Mouse (Mus musculus) liver, embryonic 12.5 days (tissue): ENCODE data around the gene Mmgt2. TPM values are rescaled to one million over a fixed set of nuclear protein-coding genes. Genes with fewer than 3 reads are reported as not detected.
A peak's percentile ranks its signal among the peaks of the same experiment; 100 is the strongest.

ENCODE experiments used
- ATAC-seq: fragments of 200-750 bp; cut with Nextera tagmentation; 2 replicates; pipeline ENCODE4 v1.8.0; 2017; ENCODE audit warnings: moderate number of reproducible peaks, mild to moderate bottlenecking, moderate library complexity
- H3K27ac ChIP-seq: fragments of 300-500 bp; sonication (generic); 2 replicates; pipeline ENCODE4 v1.5.1; 2016; ENCODE audit warnings: mild to moderate bottlenecking
- H3K27me3 ChIP-seq: fragments of 300-500 bp; sonication (generic); replicated peaks from 2 replicates; pipeline ENCODE4 v1.6.1; 2016; ENCODE audit warnings: mild to moderate bottlenecking, moderate library complexity
- H3K36me3 ChIP-seq: fragments of 300-500 bp; sonication (generic); 2 replicates; pipeline ENCODE4 v1.6.1; 2016; ENCODE audit warnings: mild to moderate bottlenecking, moderate library complexity
- H3K4me1 ChIP-seq: fragments of 300-500 bp; sonication (generic); 2 replicates; pipeline ENCODE4 v1.6.1; 2016
- H3K4me2 ChIP-seq: fragments of 300-500 bp; sonication (generic); 2 replicates; pipeline ENCODE4 v1.6.1; 2016; ENCODE audit warnings: mild to moderate bottlenecking, moderate library complexity
- H3K4me3 ChIP-seq: fragments of 300-500 bp; sonication (generic); 2 replicates; pipeline ENCODE4 v1.5.1; 2016; ENCODE audit warnings: mild to moderate bottlenecking, moderate library complexity
- H3K9ac ChIP-seq: fragments of 300-500 bp; sonication (generic); 2 replicates; pipeline ENCODE4 v1.6.1; 2016; ENCODE audit warnings: mild to moderate bottlenecking, moderate library complexity
- H3K9me3 ChIP-seq: fragments of 300-500 bp; sonication (generic); replicated peaks from 2 replicates; pipeline ENCODE4 v1.6.1; 2016; ENCODE audit warnings: mild to moderate bottlenecking, moderate library complexity
- WGBS: fragments of 180-500 bp; shearing (Covaris S2); methylation state at CpG from one replicate; pipeline ENCODE4 v1.1.7; 2016; ENCODE audit not compliant: insufficient replicate concordance; 5-methylcytosine and 5-hydroxymethylcytosine counted together
- polyA plus RNA-seq: library from polyadenylated mRNA; unstranded; fragments of >200 nt; fragmentation: Nextera tagmentation; extraction: Ambion mirVana; gene quantifications from 2 replicates; pipeline ENCODE4 v1.2.1, GENCODE M21; 2016

The Mmgt2 gene
- polyA plus RNA-seq, 1 experiment from 2014 or later = 17.0 TPM

- peak; percentile 87 for ATAC-seq
- H3K36me3 ChIP-seq = peaks cover 3% of the 10 kb centered on the region; the same call in 1 of the 2 replicates
- peaks cover 53% of the 10 kb centered on the region for H3K4me1 ChIP-seq
- H3K4me3 ChIP-seq = no peak overlapping the region
- peak overlapping the region; percentile 43 for H3K27ac ChIP-seq
- H3K27me3 ChIP-seq = no peaks in the 10 kb centered on the region
- whole genome bisulfite sequencing = 47% methylated on average over 10 of the region's 10 CpGs
- H3K4me2 ChIP-seq = no peak overlapping the region
- H3K9ac ChIP-seq = no peak overlapping the region
- H3K9me3 ChIP-seq = no peaks in the 10 kb centered on the region
These were observed 23.8 kb upstream of the Mmgt2 start for GRCm38 (mm10) chr11:62624341-62625291.

GRCm38 (mm10) chr11:62629352-62630224 is 18.9 kb upstream of the Mmgt2 start:
- Histone ChIP-seq H3K9me3 (no peaks in the 10 kb centered on the region), H3K4me3 (0 out of 2 replicates have a peak overlapping the region, but pooled peaks have one; percentile 8), H3K27ac (peak overlapping the region; percentile 49; the same call in 1 of the 2 replicates), H3K36me3 (no peaks in the 10 kb centered on the region), H3K27me3 (no peaks in the 10 kb centered on the region), H3K9ac (peak overlapping the region; percentile 28; the same call in 1 of the 2 replicates), H3K4me2 (peak overlapping the region; percentile 58), H3K4me1 (peaks cover 48% of the 10 kb centered on the region)
- 7% methylated on average over 9 of the region's 9 CpGs for WGBS
- ATAC-seq = no peak

- WGBS = 8% methylated on average over 11 of the region's 11 CpGs
- no peak for ATAC-seq
- H3K4me1 ChIP-seq = peaks cover 44% of the 10 kb centered on the region
- H3K4me3 ChIP-seq = 0 out of 2 replicates have a peak overlapping the region, but pooled peaks have one; percentile 8
- no peaks in the 10 kb centered on the region for H3K9me3 ChIP-seq
- no peaks in the 10 kb centered on the region for H3K36me3 ChIP-seq
- H3K27me3 ChIP-seq = no peaks in the 10 kb centered on the region
- H3K27ac ChIP-seq = no peak overlapping the region
- H3K4me2 ChIP-seq = peak overlapping the region; percentile 58
- H3K9ac ChIP-seq = peak overlapping the region; percentile 28; the same call in 1 of the 2 replicates
These were observed 18.1 kb upstream of the Mmgt2 start for GRCm38 (mm10) chr11:62630225-62630821.

GRCm38 (mm10) chr11:62631138-62631537 is 17.3 kb upstream of the Mmgt2 start:
- peaks cover 40% of the 10 kb centered on the region for H3K4me1 ChIP-seq
- H3K9me3 ChIP-seq = no peaks in the 10 kb centered on the region
- no peak overlapping the region for H3K9ac ChIP-seq
- H3K4me2 ChIP-seq = no peak overlapping the region
- 48% methylated on average over 4 of the region's 4 CpGs for WGBS
- no peaks in the 10 kb centered on the region for H3K36me3 ChIP-seq
- no peak overlapping the region for H3K27ac ChIP-seq
- no peak overlapping the region for H3K4me3 ChIP-seq
- no peaks in the 10 kb centered on the region for H3K27me3 ChIP-seq
- no peak for ATAC-seq

- Histone ChIP-seq H3K9ac (no peak overlapping the region), H3K4me2 (no peak overlapping the region), H3K4me1 (peaks cover 38% of the 10 kb centered on the region), H3K27me3 (no peaks in the 10 kb centered on the region), H3K27ac (no peak overlapping the region), H3K9me3 (no peaks in the 10 kb centered on the region), H3K36me3 (no peaks in the 10 kb centered on the region), H3K4me3 (no peak overlapping the region)
- ATAC-seq = no peak
- 67% methylated on average over 3 of the region's 3 CpGs for WGBS
These were observed 13.1 kb upstream of the Mmgt2 start for GRCm38 (mm10) chr11:62635406-62635805.

GRCm38 (mm10) chr11:62636105-62636839 is 12.2 kb upstream of the Mmgt2 start:
- 53% methylated on average over 11 of the region's 11 CpGs for WGBS
- H3K27ac ChIP-seq = peak overlapping the region; percentile 14; the same call in 1 of the 2 replicates
- H3K4me2 ChIP-seq = no peak overlapping the region

GRCm38 (mm10) chr11:62636840-62637221 is 11.6 kb upstream of the Mmgt2 start:
- no peak for ATAC-seq
- Histone ChIP-seq H3K27ac (no peak overlapping the region), H3K27me3 (no peaks in the 10 kb centered on the region), H3K9ac (no peak overlapping the region), H3K4me1 (peaks cover 27% of the 10 kb centered on the region), H3K4me3 (no peak overlapping the region), H3K36me3 (no peaks in the 10 kb centered on the region), H3K4me2 (no peak overlapping the region), H3K9me3 (no peaks in the 10 kb centered on the region)
- WGBS = 53% methylated on average over 3 of the region's 3 CpGs

More at GRCm38 (mm10) chr11:62636105-62636839, 12.2 kb upstream of the Mmgt2 start:
- Histone ChIP-seq H3K9ac (no peak overlapping the region), H3K4me3 (no peak overlapping the region), H3K36me3 (no peaks in the 10 kb centered on the region), H3K27me3 (no peaks in the 10 kb centered on the region), H3K4me1 (peaks cover 29% of the 10 kb centered on the region), H3K9me3 (no peaks in the 10 kb centered on the region)
- ATAC-seq = no peak

GRCm38 (mm10) chr11:62637401-62637800 is 11.1 kb upstream of the Mmgt2 start:
- Histone ChIP-seq H3K9me3 (no peaks in the 10 kb centered on the region), H3K4me3 (no peak overlapping the region), H3K36me3 (no peaks in the 10 kb centered on the region), H3K4me2 (no peak overlapping the region), H3K27ac (no peak overlapping the region), H3K9ac (no peak overlapping the region), H3K27me3 (no peaks in the 10 kb centered on the region), H3K4me1 (peaks cover 31% of the 10 kb centered on the region)
- WGBS = 57% methylated on average over 5 of the region's 5 CpGs
- ATAC-seq = no peak

- ATAC-seq = no peak
- no peaks in the 10 kb centered on the region for H3K36me3 ChIP-seq
- no peak overlapping the region for H3K4me2 ChIP-seq
- no peak overlapping the region for H3K27ac ChIP-seq
- H3K4me3 ChIP-seq = no peak overlapping the region
- H3K27me3 ChIP-seq = no peaks in the 10 kb centered on the region
- no peaks in the 10 kb centered on the region for H3K9me3 ChIP-seq
- WGBS = 71% methylated on average over 6 of the region's 6 CpGs
- H3K4me1 ChIP-seq = peaks cover 35% of the 10 kb centered on the region
- no peak overlapping the region for H3K9ac ChIP-seq
These were observed 10.7 kb upstream of the Mmgt2 start for GRCm38 (mm10) chr11:62637806-62638205.

- WGBS = 72% methylated on average over 4 of the region's 4 CpGs
- ATAC-seq = no peak
- no peak overlapping the region for H3K27ac ChIP-seq
These were observed 10.1 kb upstream of the Mmgt2 start for GRCm38 (mm10) chr11:62638402-62638801.

GRCm38 (mm10) chr11:62640378-62640777 is 8.1 kb upstream of the Mmgt2 start:
- Histone ChIP-seq H3K4me3 (no peak overlapping the region), H3K36me3 (no peaks in the 10 kb centered on the region), H3K27me3 (no peaks in the 10 kb centered on the region), H3K9me3 (no peaks in the 10 kb centered on the region), H3K4me2 (no peak overlapping the region), H3K9ac (no peak overlapping the region), H3K27ac (no peak overlapping the region), H3K4me1 (peaks cover 52% of the 10 kb centered on the region)
- WGBS = 74% methylated on average over 3 of the region's 3 CpGs
- ATAC-seq = no peak

More at GRCm38 (mm10) chr11:62638402-62638801, 10.1 kb upstream of the Mmgt2 start:
- Histone ChIP-seq H3K4me3 (no peak overlapping the region), H3K27me3 (no peaks in the 10 kb centered on the region), H3K9me3 (no peaks in the 10 kb centered on the region), H3K4me1 (peaks cover 41% of the 10 kb centered on the region), H3K4me2 (no peak overlapping the region), H3K9ac (no peak overlapping the region), H3K36me3 (no peaks in the 10 kb centered on the region)
